Mouse (Mus musculus) A20 (cell line): Measurements from ENCODE around the gene F7.

Experiments
- DNase-seq: peaks from one replicate; pipeline ENCODE4 v3.0.0-alpha.2; 2011; ENCODE audit warnings: low read depth, low spot score

The F7 gene

DNA sequence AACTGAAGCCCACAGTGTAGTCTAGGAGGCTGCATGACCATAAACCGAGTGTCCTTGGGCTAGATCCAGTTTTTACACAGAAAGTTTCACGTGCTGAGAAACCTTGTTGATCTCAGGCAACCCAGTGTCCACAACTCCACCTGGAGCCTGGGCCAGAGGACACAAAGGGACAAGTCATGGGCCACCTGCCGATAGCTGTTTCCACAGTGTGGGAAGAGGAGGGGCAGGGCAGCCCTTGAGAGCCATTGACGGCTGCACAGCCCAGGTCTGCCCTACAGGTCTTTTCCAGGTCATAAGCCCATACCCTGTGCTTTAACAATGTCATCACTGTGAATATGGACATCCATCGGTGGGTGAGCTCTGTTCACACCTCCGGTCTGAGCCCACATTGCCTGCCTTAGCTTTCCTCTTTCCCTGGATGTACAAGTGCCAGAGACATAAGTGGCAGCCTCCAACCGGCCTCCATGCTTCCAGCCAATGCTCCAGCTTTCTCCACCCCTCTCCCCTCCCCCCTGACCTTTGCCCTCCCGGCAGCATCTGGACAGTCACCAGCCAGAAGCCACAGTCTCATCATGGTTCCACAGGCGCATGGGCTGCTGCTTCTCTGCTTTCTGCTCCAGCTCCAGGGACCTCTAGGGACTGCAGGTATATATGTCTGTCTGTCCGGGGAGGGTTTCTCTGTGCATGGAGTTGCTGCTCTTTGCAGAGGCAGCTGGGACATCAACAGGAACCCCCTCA is at the start of gene F7:
Gene F7, plus strand, starts transcription at position 548 of the 738 bp plus-strand sequence.
- no peak for DNase-seq

DNA sequence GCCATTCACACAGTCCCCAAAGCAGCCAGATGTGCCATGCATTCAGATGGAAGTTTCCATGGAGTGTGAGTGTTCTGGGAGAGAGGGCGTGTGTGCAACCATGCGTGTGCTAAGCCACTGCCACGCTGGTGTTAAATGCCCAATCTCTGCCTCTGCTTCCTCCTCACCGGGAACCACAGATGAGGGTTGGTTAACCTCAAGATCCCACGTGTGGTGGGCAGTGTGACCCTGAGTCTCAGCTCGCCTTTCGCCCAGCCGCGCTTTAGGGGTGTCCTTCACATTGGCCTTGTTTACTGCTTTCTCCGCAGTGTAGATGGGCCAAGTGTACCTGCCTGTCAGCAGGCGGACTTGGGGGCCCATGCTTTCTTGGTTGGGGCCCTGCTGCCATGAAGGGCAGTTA is 49.5 kb upstream of the F7 start:
- DNase-seq: no peak

DNA sequence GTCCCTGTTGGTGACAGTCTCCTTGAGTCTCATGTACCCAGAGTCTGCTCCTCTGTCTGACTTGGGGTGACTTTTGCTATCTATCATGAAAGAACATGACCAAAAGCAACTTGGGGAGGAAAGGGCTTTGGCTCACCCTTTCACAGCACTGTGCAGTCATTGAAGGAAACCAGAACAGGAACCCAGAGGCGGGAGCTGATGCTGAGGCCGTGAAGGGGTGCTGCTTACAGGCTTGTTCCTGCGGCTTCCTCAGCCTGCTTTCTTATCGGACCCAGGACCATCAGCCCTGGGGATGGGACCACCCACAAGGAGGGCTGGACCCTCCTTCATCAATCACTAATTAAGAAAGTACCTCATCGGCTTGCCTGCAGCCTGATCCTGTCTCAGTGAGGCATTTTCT is 49.1 kb upstream of the F7 start:
- no peak for DNase-seq

DNA sequence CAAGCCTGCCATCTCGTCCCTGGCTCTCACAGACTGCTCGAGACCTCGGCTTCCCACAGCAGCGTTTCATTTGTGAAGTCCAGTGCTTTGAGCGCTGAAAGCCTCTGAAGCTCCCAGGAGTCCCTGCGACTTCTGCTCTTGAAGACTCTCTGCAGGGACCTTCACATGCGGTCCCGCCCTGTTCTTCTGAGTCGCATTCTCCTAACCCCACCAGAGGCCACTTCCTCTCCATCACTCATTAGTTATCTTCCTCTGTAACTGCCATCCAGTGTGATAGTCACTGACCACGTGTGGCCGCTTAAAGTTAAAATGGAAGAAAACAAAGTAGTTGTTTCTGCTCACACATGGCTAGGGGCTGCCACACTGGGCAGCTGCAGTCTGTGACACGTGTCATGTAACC is 48.5 kb upstream of the F7 start:
- DNase-seq: no peak

DNA sequence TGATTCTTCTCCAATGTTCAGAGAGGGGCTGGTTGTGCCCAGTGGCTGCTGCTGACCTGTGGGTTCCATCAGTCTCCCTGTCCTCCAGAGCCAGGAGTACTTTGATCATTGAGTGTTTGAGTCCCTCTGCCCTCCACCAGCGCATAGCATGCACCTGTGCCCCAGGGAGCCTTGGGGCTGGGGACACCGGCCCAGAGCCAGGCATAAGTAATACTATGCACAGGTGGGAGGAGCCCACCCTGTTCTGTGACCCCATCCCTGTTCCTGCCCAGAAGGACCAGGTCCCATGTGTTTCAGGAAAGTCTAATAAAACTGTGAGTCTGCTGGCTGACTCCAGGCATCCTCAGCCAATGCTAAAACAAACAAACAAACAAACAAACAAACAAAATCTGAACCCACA is 47.5 kb upstream of the F7 start:
- DNase-seq: no peak

DNA sequence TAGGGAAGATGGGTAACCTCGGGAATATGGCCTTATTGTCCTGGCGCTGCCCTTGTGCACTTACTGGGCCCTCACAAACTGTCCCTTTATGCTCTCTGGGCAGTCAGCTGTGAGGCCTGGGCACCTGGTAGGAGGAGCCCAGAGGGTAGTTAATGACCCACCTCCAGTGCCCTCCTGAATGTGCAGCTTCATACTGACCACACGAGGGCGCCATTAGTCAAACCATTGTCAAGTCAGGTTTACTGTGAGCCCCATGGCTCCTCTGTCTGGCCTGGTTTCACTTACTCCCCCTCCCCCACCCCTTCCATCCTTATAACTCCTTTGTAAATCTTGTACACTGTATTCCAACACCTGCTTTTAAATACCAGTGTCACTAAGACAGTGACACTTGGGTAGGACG is 47.1 kb upstream of the F7 start:
- peak; percentile 77 for DNase-seq

DNA sequence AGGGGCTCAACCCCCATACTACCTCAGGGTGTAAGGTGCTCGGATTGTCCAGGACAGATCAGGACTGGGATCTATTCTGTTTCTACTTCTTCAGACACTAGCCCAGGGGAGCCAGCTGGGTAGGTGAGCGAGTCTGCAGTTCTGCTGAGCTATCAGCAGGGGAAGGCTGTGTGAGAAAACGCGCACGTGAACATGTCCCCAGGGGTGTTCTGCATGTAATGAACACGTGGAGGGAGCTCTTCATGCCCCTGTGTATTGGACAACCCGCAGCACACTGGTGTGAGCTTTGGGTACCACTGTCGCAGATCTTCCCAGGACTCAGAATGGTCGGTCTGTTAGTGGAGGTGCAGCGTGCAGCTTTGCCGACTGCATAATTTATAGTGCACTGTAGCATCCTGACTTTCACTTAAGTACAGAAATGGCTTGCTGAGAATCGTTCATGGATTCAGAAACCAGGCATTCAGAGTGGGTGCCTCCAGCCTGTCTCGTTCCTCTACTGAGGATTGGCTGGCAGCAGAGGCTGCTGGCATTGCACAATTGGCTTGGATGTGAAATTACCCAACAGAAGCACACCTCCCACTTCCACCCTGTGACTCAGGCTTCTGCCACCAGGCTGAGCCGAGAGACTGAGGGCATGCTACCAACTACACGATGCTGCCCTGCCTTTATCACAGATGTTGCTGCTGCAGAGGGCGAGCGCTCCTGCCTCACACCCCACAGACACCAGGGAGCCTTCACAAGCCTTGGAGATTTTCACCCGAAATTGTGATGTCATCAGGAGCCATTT is 42.0 kb upstream of the F7 start:
- DNase-seq: no peak

DNA sequence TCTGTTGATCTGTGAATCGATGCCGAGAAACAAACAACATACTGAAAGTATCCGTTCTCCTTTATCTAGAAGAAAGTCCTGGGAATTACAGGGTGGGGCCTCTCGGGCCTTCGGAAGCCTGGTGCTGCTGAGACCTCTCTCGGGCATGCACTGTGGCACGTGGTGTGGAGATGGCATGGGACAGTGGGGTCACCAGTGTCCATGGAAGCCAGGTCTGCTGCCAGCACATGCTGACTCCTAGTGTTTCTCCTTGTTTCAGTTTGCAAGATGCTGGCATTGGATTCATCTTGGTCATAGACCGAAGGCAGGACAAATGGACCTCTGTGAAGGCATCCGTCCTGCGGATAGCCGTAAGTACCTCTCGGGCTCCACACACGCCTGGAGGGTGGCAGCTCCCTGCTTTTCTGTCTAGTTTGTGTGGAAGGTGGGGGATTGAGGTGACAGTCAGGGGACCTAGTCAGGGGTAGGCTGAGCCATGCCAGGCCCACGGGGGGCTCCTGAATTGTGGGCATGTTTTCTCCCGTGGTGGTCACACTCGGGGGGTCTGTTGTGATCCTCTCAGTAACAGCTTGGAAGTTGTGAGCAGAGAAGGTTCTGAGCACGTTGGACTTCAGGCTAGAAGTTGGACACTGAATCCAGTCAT is 41.1 kb upstream of the F7 start:
- DNase-seq: no peak

DNA sequence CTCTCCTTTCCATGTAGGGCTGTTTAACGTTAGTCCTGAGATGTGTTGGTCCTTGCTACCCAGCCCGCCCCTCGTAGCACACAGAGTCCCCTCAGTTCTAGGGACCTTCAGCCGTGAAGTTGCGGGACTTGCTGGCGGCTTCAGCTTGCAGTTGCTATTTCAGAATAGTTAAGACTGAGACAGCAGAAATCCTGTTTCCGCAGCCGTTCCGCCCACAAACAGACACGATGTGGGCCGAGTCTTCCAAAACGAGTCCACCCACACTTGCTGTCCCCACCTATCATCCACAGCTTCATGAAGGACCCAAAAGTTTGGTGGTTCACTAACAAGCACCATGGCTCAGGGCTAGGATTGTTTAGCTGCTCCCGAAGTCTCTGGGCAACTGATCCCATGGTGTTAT is 40.6 kb upstream of the F7 start:
- no peak for DNase-seq

DNA sequence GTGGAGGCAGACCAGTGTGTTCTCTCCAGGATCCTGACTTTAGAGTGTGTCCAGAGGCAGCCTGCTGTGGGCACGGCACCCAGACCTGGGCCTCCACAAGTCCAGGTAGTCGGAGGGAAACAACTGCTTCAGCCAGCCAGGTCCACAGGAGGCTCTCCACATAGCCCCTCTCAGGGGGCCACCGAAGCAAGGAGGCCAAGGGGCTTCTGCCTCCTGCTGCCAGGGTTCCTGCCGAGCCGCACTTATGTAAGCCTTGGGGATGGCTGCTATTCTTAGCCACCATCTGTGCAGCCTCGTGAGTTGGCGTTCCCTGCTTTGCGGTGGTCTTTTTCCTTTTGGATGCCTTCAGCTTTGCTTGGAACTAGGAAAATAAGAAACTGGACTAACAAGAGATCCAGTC is 38.3 kb upstream of the F7 start:
- no peak for DNase-seq

DNA sequence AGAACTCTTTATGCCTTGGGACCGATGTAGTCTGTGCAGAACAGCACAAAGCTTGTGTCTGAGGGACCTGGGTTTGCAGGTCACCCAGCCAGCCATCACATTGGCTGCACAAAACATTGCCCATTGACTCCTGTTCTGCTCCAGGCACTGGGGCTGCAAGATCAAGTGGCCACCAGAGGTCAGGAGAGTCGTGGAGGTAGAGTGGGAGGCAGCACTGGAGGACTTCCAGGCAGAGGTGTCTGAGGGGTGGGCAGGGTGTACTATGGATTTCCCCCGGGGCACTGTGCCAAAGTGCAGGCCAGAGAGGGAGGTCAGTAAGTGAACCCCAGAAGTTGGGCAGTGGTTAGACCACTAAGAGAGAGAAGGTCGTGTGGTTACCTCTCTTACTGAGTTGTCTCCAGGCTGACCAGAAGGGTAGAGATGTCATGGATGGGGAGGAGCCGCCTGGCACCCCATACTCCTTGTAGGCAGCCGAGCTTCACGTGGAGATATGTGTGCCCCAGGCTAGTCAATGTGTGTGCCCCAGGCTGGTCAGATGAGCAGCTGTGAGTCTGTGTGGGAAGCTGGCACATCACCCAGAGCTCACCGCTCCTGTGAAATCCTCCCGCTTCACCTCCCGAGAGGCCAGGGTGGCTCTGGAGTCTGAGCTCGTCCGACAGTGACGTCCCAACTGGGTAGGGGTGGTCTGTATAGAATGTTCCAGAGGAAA is 37.0 kb upstream of the F7 start:
- DNase-seq: peak; percentile 17

DNA sequence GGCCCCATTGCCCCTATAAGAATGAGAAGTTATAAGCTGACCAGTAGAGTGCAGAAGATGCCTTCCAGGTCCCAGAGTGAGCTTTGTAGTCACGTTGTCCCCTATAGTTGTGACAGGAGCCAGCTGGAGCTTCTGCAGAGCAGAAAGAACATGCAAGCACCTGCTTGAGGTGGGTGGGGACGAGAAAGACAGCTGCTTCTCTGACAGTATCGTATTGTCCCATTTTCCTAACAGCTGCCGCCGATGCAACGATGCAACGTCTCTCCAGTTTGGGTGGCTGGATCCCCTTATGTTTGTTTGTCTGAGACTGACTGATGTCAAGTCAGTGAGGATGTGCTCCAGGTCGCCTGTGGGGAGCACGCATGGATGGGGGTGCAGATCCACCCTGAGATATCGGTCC is 34.4 kb upstream of the F7 start:
- DNase-seq: no peak

DNA sequence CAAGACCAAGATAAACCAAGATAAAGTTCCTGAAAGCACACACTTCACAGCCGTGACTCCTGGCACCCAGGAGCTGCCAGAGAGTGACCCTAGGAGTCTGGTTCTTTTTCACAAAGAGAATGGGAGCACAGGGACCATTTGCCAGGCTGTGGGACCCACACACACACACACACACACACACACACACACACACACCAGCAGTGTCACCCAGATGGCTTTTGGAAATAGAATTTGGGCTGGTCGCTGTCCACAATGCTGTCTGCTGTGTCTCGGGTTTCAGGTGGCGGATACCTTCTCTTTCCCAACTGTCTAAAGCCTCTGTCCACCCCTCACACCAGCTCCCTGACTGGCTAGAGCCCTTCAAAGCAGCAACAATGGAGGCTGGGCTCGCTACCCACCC is 31.4 kb upstream of the F7 start:
- no peak for DNase-seq

DNA sequence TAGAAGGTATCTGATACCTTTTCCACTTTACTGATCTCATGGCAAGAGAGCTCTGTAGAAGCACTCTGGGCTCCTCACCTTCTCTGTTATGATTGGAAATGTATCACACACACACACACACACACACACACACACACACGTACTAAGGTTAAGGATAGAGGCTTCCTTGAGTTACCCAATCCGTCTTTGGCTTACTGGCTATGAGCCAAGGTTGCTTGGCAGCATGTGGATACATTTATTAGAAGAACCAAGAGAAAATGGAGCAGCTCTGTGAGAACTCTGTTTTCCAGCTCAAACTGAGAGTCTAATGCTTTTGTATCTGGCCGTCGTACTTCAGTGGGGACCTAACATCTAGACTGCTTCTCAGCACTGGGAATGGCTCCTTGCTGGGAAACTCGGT is 30.4 kb upstream of the F7 start:
- no peak for DNase-seq

DNA sequence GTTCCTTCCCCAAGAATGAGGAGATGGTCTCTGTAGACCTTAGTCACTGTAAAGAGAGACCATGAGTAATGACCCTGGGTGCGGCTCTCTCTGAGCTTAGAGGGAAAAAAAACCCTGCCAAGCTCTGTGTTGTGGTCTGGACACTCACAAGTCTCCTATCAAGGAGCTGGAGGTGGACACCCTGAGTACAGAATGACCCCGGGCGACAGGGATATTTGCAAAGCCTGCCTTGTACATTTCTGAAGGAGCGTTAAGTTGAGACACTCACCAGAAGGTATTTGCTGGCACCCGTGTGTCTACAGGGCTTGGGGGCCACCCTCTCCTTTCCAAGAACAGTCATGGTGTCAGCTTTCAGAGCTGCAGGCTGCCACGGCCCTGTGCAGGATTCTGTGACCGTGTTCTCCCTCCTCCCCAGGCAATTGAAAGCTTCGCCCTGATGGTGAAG is 29.0 kb upstream of the F7 start:
- DNase-seq: no peak

DNA sequence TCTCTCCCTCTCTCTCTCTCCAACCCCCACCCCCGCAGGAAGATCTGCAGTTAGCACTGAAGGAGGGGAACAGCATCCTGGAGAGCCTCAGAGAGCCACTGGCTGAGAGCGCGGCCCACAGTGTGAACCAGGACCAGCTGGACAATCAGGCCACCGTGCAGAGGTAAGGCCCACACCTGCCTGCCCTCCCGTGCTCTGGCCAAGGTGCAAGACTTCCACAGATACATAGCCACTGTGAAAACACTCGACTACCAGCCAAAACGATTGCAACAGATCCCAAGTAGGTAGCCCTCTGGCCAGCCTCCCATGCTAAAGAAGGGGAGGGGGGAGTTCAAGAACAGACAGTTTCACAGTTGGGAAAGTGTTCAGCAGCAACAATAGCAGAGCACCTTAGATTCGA is 27.5 kb upstream of the F7 start:
- DNase-seq: no peak

DNA sequence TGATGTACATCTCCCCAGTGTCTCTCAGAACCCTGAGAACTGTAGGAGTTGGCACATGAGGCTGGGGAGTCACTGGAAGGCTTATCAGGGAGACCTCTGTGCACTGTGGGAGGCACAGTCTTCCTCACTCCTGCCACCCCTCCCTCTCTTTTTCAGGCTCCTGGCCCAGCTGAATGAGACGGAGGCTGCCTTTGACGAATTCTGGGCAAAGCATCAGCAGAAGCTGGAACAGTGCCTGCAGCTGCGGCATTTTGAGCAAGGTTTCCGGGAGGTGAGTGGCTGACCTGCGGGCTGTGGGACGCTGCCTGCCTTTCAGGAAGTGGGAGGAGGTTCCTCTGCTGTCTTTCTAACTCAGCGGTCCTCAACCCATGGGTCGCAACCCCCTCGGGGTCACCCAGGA is 26.0 kb upstream of the F7 start:
- DNase-seq: no peak

DNA sequence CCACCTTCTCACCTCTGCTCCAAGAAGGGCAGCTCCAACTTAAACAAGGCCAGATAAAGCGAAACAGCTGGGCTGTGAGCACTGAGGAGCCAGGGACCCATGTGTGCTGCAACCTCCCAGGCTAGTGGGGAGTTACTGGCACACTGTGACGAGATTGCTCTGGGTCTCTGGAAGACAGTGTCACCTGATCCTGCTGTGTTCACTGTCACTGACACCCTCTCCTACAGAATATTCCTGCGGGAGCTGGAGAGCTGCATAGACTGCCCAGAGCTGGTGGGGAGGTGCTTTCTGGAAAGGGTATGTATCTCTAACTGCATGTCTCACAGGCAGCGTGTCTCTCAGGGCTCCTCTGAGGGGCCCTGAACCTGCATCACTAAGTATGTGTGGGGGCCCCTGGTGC is 18.4 kb upstream of the F7 start:
- no peak for DNase-seq

DNA sequence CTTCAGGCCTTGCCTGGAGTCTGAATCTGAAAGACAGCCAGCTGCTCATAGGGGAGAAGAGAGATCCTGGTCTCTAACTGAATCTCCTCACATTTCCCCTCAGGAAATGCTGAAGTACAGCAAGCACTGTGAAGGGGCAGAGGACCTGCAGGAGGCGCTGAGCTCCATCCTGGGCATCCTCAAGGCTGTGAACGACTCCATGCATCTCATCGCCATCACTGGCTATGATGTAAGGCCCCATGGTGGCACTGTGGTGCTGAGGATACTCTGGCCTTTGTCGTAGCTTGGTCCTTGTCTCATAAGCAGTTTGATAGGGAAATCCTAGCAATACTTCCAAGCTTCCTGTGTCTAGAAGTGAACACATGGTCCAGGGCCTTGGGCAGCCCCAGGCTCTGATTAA is 15.5 kb upstream of the F7 start:
- peak; percentile 23 for DNase-seq

DNA sequence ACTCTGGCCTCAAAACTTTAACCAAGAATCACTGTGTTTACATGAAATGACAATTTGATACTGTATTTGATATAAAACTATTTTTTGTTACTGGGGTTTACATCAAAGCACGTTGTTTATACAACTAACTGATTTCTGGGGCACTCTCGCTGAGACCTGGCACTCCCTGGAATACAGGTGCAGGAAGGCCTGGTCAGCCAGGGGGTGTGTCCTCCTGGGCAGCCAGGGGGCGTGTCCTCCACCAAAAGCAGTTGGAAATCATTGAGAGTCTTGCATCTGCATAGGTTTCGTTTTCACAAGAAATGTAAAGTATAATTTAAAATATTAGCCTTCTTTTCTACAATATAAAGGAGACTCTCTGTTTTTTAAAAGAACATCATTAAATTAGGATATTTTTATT is 6.3 kb upstream of the F7 start:
- no peak for DNase-seq

DNA sequence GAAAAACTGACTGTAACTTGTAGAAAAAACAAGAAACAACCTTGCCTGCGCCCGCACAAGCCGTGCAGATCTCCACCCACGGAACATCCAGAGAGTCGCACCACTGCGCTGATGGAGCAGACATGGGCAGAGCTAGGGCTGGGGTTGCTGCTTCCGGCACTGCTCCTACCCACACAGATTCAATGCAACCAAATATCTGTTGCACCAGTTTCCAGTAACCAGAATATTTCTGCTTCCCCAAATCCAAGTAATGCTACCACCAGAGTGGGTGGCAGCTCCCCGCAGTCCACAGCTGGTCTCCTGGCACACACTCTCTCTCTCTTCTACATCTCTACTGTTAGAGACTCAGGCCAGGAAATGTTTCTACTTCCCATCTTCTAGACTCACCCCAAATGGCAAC is 4.0 kb upstream of the F7 start:
- DNase-seq: no peak

DNA sequence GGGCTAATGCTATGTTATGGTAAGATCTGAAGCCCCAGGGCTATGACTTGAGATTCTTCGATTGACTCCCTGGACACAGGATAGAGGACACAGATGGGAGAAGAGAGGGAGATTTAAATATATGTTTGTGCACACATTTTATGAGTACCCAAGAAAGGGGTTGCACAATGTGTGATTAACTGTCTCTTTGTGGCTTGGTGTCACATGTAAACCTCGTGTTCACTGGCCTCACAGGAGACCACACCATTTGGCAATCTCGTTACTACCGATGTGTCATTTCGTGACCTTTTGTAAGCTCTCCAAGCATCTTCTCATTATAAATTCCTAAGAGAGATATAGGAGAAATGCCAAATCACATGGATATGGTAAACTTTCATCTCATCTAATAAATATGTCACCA is 1.8 kb downstream of the F7 start:
- no peak for DNase-seq
